Mouse (Mus musculus): Measurements from ENCODE around the gene Dennd1a.
A peak's percentile ranks its signal among the peaks of the same experiment; 100 is the strongest.

The Dennd1a gene

GRCm38 (mm10) chr2:37818761-37819525 lies 468.2 kb downstream of the Dennd1a start:
- DNase-seq (ENCODE audit: low read depth, low spot score), result no peak

GRCm38 (mm10) chr2:37815676-37816075 lies 471.5 kb downstream of the Dennd1a start:
- DNase-seq (ENCODE audit: low read depth, low spot score), result peak; percentile 89

GRCm38 (mm10) chr2:37814820-37815361 lies 472.3 kb downstream of the Dennd1a start:
- DNase-seq (ENCODE audit: low read depth, low spot score), result no peak

- DNase-seq (ENCODE audit: low read depth, low spot score), result no peak
These were observed 474.8 kb downstream of the Dennd1a start for GRCm38 (mm10) chr2:37812401-37812800.

- no peak for DNase-seq (ENCODE audit: low read depth, low spot score)
These were observed 475.5 kb downstream of the Dennd1a start for GRCm38 (mm10) chr2:37811682-37812081.

- DNase-seq (ENCODE audit: low read depth, low spot score), result peak; percentile 89
These were observed 484.5 kb downstream of the Dennd1a start for GRCm38 (mm10) chr2:37802610-37803212.

- no peak for DNase-seq (ENCODE audit: low read depth, low spot score)
These were observed 485.5 kb downstream of the Dennd1a start for GRCm38 (mm10) chr2:37801687-37802086.

- DNase-seq (ENCODE audit: low read depth, low spot score), result no peak
These were observed 488.1 kb downstream of the Dennd1a start for GRCm38 (mm10) chr2:37799137-37799536.

- DNase-seq (ENCODE audit: low read depth, low spot score), result no peak
These were observed 490.1 kb downstream of the Dennd1a start for GRCm38 (mm10) chr2:37797046-37797445.

- DNase-seq (ENCODE audit: low read depth, low spot score), result no peak
These were observed 491.2 kb downstream of the Dennd1a start for GRCm38 (mm10) chr2:37796021-37796420.

- no peak for DNase-seq (ENCODE audit: low read depth, low spot score)
These were observed 495.9 kb downstream of the Dennd1a start for GRCm38 (mm10) chr2:37791340-37791739.

GRCm38 (mm10) chr2:37790738-37791137 lies 496.5 kb downstream of the Dennd1a start:
- no peak for DNase-seq (ENCODE audit: low read depth, low spot score)

- no peak for DNase-seq (ENCODE audit: low read depth, low spot score)
These were observed 497.2 kb downstream of the Dennd1a start for GRCm38 (mm10) chr2:37789995-37790394.

GRCm38 (mm10) chr2:37789029-37789428 lies 498.2 kb downstream of the Dennd1a start:
- DNase-seq (ENCODE audit: low read depth, low spot score), result no peak

- peak; percentile 45 for DNase-seq (ENCODE audit: low read depth, low spot score)
These were observed 498.8 kb downstream of the Dennd1a start for GRCm38 (mm10) chr2:37788176-37788962.

- no peak for DNase-seq (ENCODE audit: low read depth, low spot score)
These were observed 500.7 kb downstream of the Dennd1a start for GRCm38 (mm10) chr2:37786461-37786860.

- peak; percentile 83 for DNase-seq (ENCODE audit: low read depth, low spot score)
These were observed 502.7 kb downstream of the Dennd1a start for GRCm38 (mm10) chr2:37784473-37784872.

- DNase-seq (ENCODE audit: low read depth, low spot score), result no peak
These were observed 505.2 kb downstream of the Dennd1a start for GRCm38 (mm10) chr2:37782002-37782401.

- DNase-seq (ENCODE audit: low read depth, low spot score), result no peak
These were observed 505.8 kb downstream of the Dennd1a start for GRCm38 (mm10) chr2:37781421-37781820.

- no peak for DNase-seq (ENCODE audit: low read depth, low spot score)
These were observed 506.8 kb downstream of the Dennd1a start for GRCm38 (mm10) chr2:37780270-37780929.

GRCm38 (mm10) chr2:37777958-37778720 lies 509.1 kb downstream of the Dennd1a start:
- no peak for DNase-seq (ENCODE audit: low read depth, low spot score)
